8 mouse cellular contexts compared by ENCODE assay signal in genomic region chr13:113031792-113032571, GRCm38 (mm10). TPM values are rescaled to one million over a fixed set of nuclear protein-coding genes. Genes with fewer than 3 reads are reported as not detected.
DNase-seq lines count a peak whose midpoint lies in the region; ATAC-seq and TF ChIP-seq lines count a peak whose summit lies in the region.

No protein-coding gene starts in this region.

- no peak for DNase-seq in kidney, adult 9 months
- DNase-seq in adrenal gland, postnatal 25 days: peak; percentile 31
- peak; percentile 15 for DNase-seq in layer of hippocampus, adult 9-11 months
- DNase-seq in midbrain, embryonic 10.5 days (ENCODE audit: low spot score): peak; percentile 80
- no peak for DNase-seq in spleen, postnatal 14 days (ENCODE audit: low spot score in 2 of 2)

- H3K9ac ChIP-seq in kidney, embryonic 16.5 days (replicated peaks; ENCODE audit: low read length): peak overlapping the region; percentile 63
- peak overlapping the region; percentile 31; the same call in 1 of the 2 replicates for H3K9ac ChIP-seq in stomach, embryonic 15.5 days

- 1% methylated on average over 38 of the region's 40 CpGs for WGBS in kidney, embryonic 16.5 days
- WGBS in midbrain, embryonic 10.5 days: under 1% methylated on average over 40 of the region's 40 CpGs
- WGBS in stomach, embryonic 15.5 days: under 1% methylated on average over 40 of the region's 40 CpGs

- TF ChIP-seq POLR2A in embryonic fibroblast, embryonic 13.5 days (IDR thresholded peaks at IDR 0.05; ENCODE audit: low read depth, low read length): no peak

- ATAC-seq in kidney, embryonic 16.5 days (ENCODE audit: low FRiP score, low TSS enrichment): peak; percentile 67
- no peak for ATAC-seq in stomach, embryonic 15.5 days (ENCODE audit: insufficient read depth, low FRiP score, low read depth)

- TF ChIP-seq CTCF in embryonic fibroblast, embryonic 13.5 days (IDR thresholded peaks at IDR 0.05; ENCODE audit: borderline replicate concordance, insufficient read depth, low read length): no peak

- no peaks in the 10 kb centered on the region for H3K36me3 ChIP-seq in kidney, embryonic 16.5 days (ENCODE audit: insufficient read depth, low read length)
- H3K36me3 ChIP-seq in midbrain, embryonic 10.5 days: no peaks in the 10 kb centered on the region
- H3K36me3 ChIP-seq in stomach, embryonic 15.5 days: no peaks in the 10 kb centered on the region

- H3K4me3 ChIP-seq in kidney, embryonic 16.5 days (ENCODE audit: low read length): peak overlapping the region; percentile 65
- H3K4me3 ChIP-seq in embryonic fibroblast, embryonic 13.5 days (ENCODE audit: insufficient read depth, low read length): peak overlapping the region; percentile 46
- peak overlapping the region; percentile 65 for H3K4me3 ChIP-seq in midbrain, embryonic 10.5 days
- H3K4me3 ChIP-seq in stomach, embryonic 15.5 days (replicated peaks): peak overlapping the region; percentile 49

- H3K4me2 ChIP-seq in kidney, embryonic 16.5 days (replicated peaks; ENCODE audit: low read depth, low read length): peak overlapping the region; percentile 100
- peak overlapping the region; percentile 92 for H3K4me2 ChIP-seq in stomach, embryonic 15.5 days

- H3K27me3 ChIP-seq in kidney, embryonic 16.5 days (ENCODE audit: insufficient read depth, low read length): peaks cover 47% of the 10 kb centered on the region
- peaks cover 78% of the 10 kb centered on the region for H3K27me3 ChIP-seq in midbrain, embryonic 10.5 days (ENCODE audit: low read depth, poor library complexity, severe bottlenecking)
- peaks cover 31% of the 10 kb centered on the region for H3K27me3 ChIP-seq in stomach, embryonic 15.5 days (replicated peaks)

- peaks cover 20% of the 10 kb centered on the region for H3K4me1 ChIP-seq in kidney, embryonic 16.5 days (ENCODE audit: insufficient read depth, low read length)
- peaks cover 5% of the 10 kb centered on the region for H3K4me1 ChIP-seq in embryonic fibroblast, embryonic 13.5 days (ENCODE audit: control insufficient read depth, insufficient read depth, low read length)
- H3K4me1 ChIP-seq in midbrain, embryonic 10.5 days: peaks cover 38% of the 10 kb centered on the region
- H3K4me1 ChIP-seq in stomach, embryonic 15.5 days: peaks cover 14% of the 10 kb centered on the region; the same call in 1 of the 2 replicates

- H3K9me3 ChIP-seq in kidney, embryonic 16.5 days (ENCODE audit: low read length): no peaks in the 10 kb centered on the region
- H3K9me3 ChIP-seq in midbrain, embryonic 10.5 days (replicated peaks): no peaks in the 10 kb centered on the region
- no peaks in the 10 kb centered on the region for H3K9me3 ChIP-seq in stomach, embryonic 15.5 days

- H3K27ac ChIP-seq in kidney, embryonic 16.5 days (ENCODE audit: low read length): no peak overlapping the region
- no peak overlapping the region for H3K27ac ChIP-seq in embryonic fibroblast, embryonic 13.5 days (ENCODE audit: insufficient read depth, low read length)
- peak overlapping the region; percentile 89 for H3K27ac ChIP-seq in midbrain, embryonic 10.5 days (replicated peaks)
- H3K27ac ChIP-seq in stomach, embryonic 15.5 days: no peak overlapping the region

RNA-seq across cellular contexts. Expression of gene Cdc20b, which starts 2.9 kb away (rescaled TPM):
- not detected in 2 replicates for polyA plus RNA-seq in kidney, embryonic 16.5 days (2015; fragmentation: Nextera tagmentation; extraction: Ambion mirVana)
- total RNA-seq in adrenal gland, postnatal 25 days (2021): not detected in 2 replicates
- not detected in 2 replicates for polyA plus RNA-seq in embryonic fibroblast, embryonic 13.5 days (2011; ENCODE audit: insufficient read length, low read depth, missing spikeins)
- polyA plus RNA-seq in midbrain, embryonic 10.5 days (2016; fragmentation: Nextera tagmentation; extraction: Ambion mirVana): 0.17 TPM in 1 of 2 replicates, not detected in the other
- polyA plus RNA-seq in stomach, embryonic 15.5 days (2015; fragmentation: Nextera tagmentation; extraction: Ambion mirVana): not detected in 2 replicates

RNA-seq across cellular contexts. Expression of gene Gpx8, which starts 14.2 kb away (rescaled TPM):
- polyA plus RNA-seq in kidney, embryonic 16.5 days (2015; fragmentation: Nextera tagmentation; extraction: Ambion mirVana): 146 and 150 TPM in 2 replicates
- total RNA-seq in adrenal gland, postnatal 25 days (2021): 86.0 and 96.8 TPM in 2 replicates
- 313 and 341 TPM in 2 replicates for polyA plus RNA-seq in embryonic fibroblast, embryonic 13.5 days (2011; ENCODE audit: insufficient read length, low read depth, missing spikeins)
- 104 and 109 TPM in 2 replicates for polyA plus RNA-seq in midbrain, embryonic 10.5 days (2016; fragmentation: Nextera tagmentation; extraction: Ambion mirVana)
- polyA plus RNA-seq in stomach, embryonic 15.5 days (2015; fragmentation: Nextera tagmentation; extraction: Ambion mirVana): 137 and 143 TPM in 2 replicates

RNA-seq across cellular contexts. Expression of gene Mcidas, which starts 38.3 kb away (rescaled TPM):
- polyA plus RNA-seq in kidney, embryonic 16.5 days (2015; fragmentation: Nextera tagmentation; extraction: Ambion mirVana): 0.34 TPM in 1 of 2 replicates, not detected in the other
- total RNA-seq in adrenal gland, postnatal 25 days (2021): not detected in 2 replicates
- not detected in 2 replicates for polyA plus RNA-seq in embryonic fibroblast, embryonic 13.5 days (2011; ENCODE audit: insufficient read length, low read depth, missing spikeins)
- 0.25 TPM in 1 of 2 replicates, not detected in the other for polyA plus RNA-seq in midbrain, embryonic 10.5 days (2016; fragmentation: Nextera tagmentation; extraction: Ambion mirVana)
- polyA plus RNA-seq in stomach, embryonic 15.5 days (2015; fragmentation: Nextera tagmentation; extraction: Ambion mirVana): 0.21 and 0.35 TPM in 2 replicates

RNA-seq across cellular contexts. Expression of gene Ccno, which starts 44.4 kb away (rescaled TPM):
- polyA plus RNA-seq in kidney, embryonic 16.5 days (2015; fragmentation: Nextera tagmentation; extraction: Ambion mirVana): 0.51 and 0.57 TPM in 2 replicates
- total RNA-seq in adrenal gland, postnatal 25 days (2021): 0.33 and 0.67 TPM in 2 replicates
- polyA plus RNA-seq in embryonic fibroblast, embryonic 13.5 days (2011; ENCODE audit: insufficient read length, low read depth, missing spikeins): 1.2 and 2.6 TPM in 2 replicates
- 0.21 and 0.79 TPM in 2 replicates for polyA plus RNA-seq in midbrain, embryonic 10.5 days (2016; fragmentation: Nextera tagmentation; extraction: Ambion mirVana)
- 0.50 and 0.67 TPM in 2 replicates for polyA plus RNA-seq in stomach, embryonic 15.5 days (2015; fragmentation: Nextera tagmentation; extraction: Ambion mirVana)

Comparison
In these comparisons a context has a peak if more than half of its experiments do, and no peak if none do; other contexts are left out.
1. DNase-seq: peak in adrenal gland, postnatal 25 days (single experiment), layer of hippocampus, adult 9-11 months (single experiment) and midbrain, embryonic 10.5 days (single experiment); none in kidney, adult 9 months (single experiment) and spleen, postnatal 14 days (0 of 2).
2. Peak in every context shown above with its lines, with median percentiles within 50 percentile points of each other: H3K4me3 ChIP-seq.